Mouse (Mus musculus): ENCODE measurements around the gene Timp1.

DNA sequence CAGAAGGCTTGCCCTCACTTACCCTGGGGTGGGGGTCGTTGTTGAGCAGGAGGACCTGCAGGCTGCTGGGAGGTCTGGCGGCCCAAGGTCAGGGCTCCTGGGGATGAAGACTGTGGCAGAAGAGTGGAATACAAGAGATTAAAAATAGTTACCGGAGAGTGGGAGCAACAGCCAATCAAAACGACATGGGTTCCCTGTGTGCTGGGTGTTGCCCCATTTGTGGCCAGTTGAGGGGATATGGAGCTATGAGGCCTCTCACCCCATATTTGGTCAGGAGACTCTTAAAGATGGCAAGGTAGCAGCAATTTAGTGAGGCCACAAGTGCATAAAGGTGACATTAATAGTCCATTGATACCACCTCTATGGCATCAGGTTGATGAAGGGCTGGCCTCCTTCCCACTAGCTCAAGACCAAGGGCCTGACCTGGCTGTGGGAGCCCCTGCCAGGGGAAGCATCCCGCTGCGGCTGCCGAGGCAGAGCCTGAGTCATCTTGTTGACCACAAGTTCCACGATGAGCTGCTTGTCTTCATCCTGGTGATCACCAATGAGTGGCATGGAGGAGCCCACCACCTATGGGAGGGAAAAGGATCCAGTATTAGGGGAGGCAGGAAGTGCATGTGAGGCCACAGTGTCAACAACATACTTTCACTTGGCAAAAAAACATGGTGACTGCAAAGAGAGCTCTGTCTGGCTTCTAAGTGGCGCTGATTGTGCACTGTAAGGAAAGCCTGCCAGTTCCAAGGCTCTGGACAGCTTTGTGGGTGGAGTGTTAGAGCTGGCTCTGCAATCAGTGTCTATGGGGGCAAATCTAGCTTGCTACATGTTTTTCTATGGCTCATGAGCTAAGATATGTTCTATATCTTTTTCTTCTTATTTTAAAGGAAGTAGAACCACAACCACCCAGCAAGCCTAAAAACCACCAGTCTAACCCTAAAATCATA, 6.5 kb upstream of the Timp1 start:
- TF ChIP-seq MYOD1 (IDR thresholded peaks at IDR 0.05; ENCODE audit: control insufficient read depth, insufficient read length, low read depth) (peak; percentile 9), CTCF (IDR thresholded peaks at IDR 0.05; ENCODE audit: control insufficient read depth, insufficient read depth, insufficient read length) (no peak), USF1 (IDR thresholded peaks at IDR 0.05; ENCODE audit: low read depth) (no peak)

All from C2C12 (cell line).